Mouse (Mus musculus): Measurements from ENCODE around the gene Gm36864.

DNA sequence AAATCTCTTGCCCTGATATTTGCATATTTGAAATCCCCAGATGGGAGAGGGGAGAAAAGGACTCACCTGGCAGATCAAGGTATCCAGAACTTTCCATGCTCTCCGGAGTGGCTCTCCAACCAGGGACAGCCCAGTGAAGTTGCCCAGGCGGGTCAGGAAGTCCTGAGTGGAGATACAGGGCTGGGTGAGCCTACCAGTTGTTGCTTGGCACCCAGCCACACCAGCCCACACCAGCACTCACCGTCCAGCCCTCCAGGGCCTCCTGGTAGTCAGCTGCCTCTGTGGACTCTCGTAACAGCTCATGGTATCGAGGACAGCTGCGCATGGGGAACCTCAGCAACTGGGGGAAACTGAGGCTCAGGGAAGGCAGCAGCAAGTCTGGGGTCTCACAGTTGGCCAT, 19.0 kb downstream of the Gm36864 start:
- TF ChIP-seq CTCF (IDR thresholded peaks at IDR 0.05; ENCODE audit: control insufficient read depth, insufficient read depth, insufficient read length), result no peak
- TF ChIP-seq MYOG (IDR thresholded peaks at IDR 0.05; ENCODE audit: control insufficient read depth, extremely low read depth, insufficient read length), result no peak
- no peak for TF ChIP-seq MAX (IDR thresholded peaks at IDR 0.05)
- no peak for TF ChIP-seq USF1 (IDR thresholded peaks at IDR 0.05; ENCODE audit: low read depth)
- TF ChIP-seq FOSL1 (IDR thresholded peaks at IDR 0.05; ENCODE audit: insufficient read depth, low read length, poor library complexity, severe bottlenecking), result no peak
- no peak for TF ChIP-seq MYOD1 (IDR thresholded peaks at IDR 0.05; ENCODE audit: control insufficient read depth, insufficient read length, low read depth)
